Mouse (Mus musculus): ENCODE measurements around the gene Hip1r. TPM values are rescaled to one million over a fixed set of nuclear protein-coding genes. Genes with fewer than 3 reads are reported as not detected.

Hip1r gene
- polyA plus RNA-seq, 1 experiment from 2014 or later, result 20.4 TPM

- Histone ChIP-seq H3K9ac (no peak overlapping the region), H3K9me3 (replicated peaks) (no peaks in the 10 kb centered on the region), H3K36me3 (peaks cover 9% of the 10 kb centered on the region; the same call in 1 of the 2 replicates), H3K4me1 (peaks cover 74% of the 10 kb centered on the region), H3K27ac (no peak overlapping the region), H3K27me3 (no peaks in the 10 kb centered on the region), H3K4me2 (replicated peaks) (no peak overlapping the region), H3K4me3 (no peak overlapping the region)
- no peak for ATAC-seq (ENCODE audit: low FRiP score)
- WGBS, result 73% methylated on average over 7 of the region's 7 CpGs
These were observed 48.9 kb downstream of the Hip1r start for GRCm38 (mm10) chr5:124022365-124022764.

- Histone ChIP-seq H3K27ac (peak overlapping the region; percentile 66), H3K4me3 (no peak overlapping the region), H3K9me3 (replicated peaks) (no peaks in the 10 kb centered on the region), H3K9ac (no peak overlapping the region), H3K36me3 (peaks cover 18% of the 10 kb centered on the region; the same call in 1 of the 2 replicates), H3K27me3 (no peaks in the 10 kb centered on the region), H3K4me1 (peaks cover 72% of the 10 kb centered on the region), H3K4me2 (replicated peaks) (no peak overlapping the region)
- ATAC-seq (ENCODE audit: low FRiP score), result no peak
- 45% methylated on average over 6 of the region's 6 CpGs for WGBS
These were observed 51.2 kb downstream of the Hip1r start for GRCm38 (mm10) chr5:124024677-124025076.

GRCm38 (mm10) chr5:124025146-124025545, 51.7 kb downstream of the Hip1r start:
- Histone ChIP-seq H3K4me3 (no peak overlapping the region), H3K9me3 (replicated peaks) (no peaks in the 10 kb centered on the region), H3K27ac (peak overlapping the region; percentile 66), H3K4me1 (peaks cover 72% of the 10 kb centered on the region), H3K9ac (no peak overlapping the region), H3K36me3 (peaks cover 18% of the 10 kb centered on the region; the same call in 1 of the 2 replicates), H3K27me3 (no peaks in the 10 kb centered on the region), H3K4me2 (replicated peaks) (no peak overlapping the region)
- WGBS, result 35% methylated on average over 9 of the region's 9 CpGs
- ATAC-seq (ENCODE audit: low FRiP score), result no peak

- Histone ChIP-seq H3K9me3 (replicated peaks) (no peaks in the 10 kb centered on the region), H3K4me1 (peaks cover 74% of the 10 kb centered on the region), H3K9ac (no peak overlapping the region; the same call in 1 of the 2 replicates), H3K4me2 (replicated peaks) (no peak overlapping the region), H3K27me3 (no peaks in the 10 kb centered on the region), H3K36me3 (peaks cover 18% of the 10 kb centered on the region; the same call in 1 of the 2 replicates), H3K4me3 (no peak overlapping the region), H3K27ac (peak overlapping the region; percentile 36; the same call in 1 of the 2 replicates)
- WGBS, result 83% methylated on average over 15 of the region's 15 CpGs
- no peak for ATAC-seq (ENCODE audit: low FRiP score)
These were observed 52.4 kb downstream of the Hip1r start for GRCm38 (mm10) chr5:124025587-124026441.

GRCm38 (mm10) chr5:124026568-124026967, 53.1 kb downstream of the Hip1r start:
- WGBS, result 65% methylated on average over 5 of the region's 5 CpGs
- peaks cover 71% of the 10 kb centered on the region for H3K4me1 ChIP-seq

GRCm38 (mm10) chr5:124027702-124028470, 54.5 kb downstream of the Hip1r start:
- no peak for ATAC-seq (ENCODE audit: low FRiP score)
- no peaks in the 10 kb centered on the region for H3K9me3 ChIP-seq (replicated peaks)
- H3K4me3 ChIP-seq, result no peak overlapping the region
- no peaks in the 10 kb centered on the region for H3K27me3 ChIP-seq
- peak overlapping the region; percentile 30 for H3K4me2 ChIP-seq (replicated peaks)
- peak overlapping the region; percentile 55 for H3K27ac ChIP-seq
- no peak overlapping the region for H3K9ac ChIP-seq
- 64% methylated on average over 19 of the region's 19 CpGs for WGBS
- peaks cover 71% of the 10 kb centered on the region for H3K4me1 ChIP-seq
- 0 out of 2 replicates have a peak, but pooled peaks cover 9% of the 10 kb centered on the region for H3K36me3 ChIP-seq

More at GRCm38 (mm10) chr5:124026568-124026967, 53.1 kb downstream of the Hip1r start:
- Histone ChIP-seq H3K4me2 (replicated peaks) (no peak overlapping the region), H3K27ac (no peak overlapping the region; the same call in 1 of the 2 replicates), H3K4me3 (no peak overlapping the region), H3K9ac (0 out of 2 replicates have a peak overlapping the region, but pooled peaks have one; percentile 32), H3K36me3 (peaks cover 12% of the 10 kb centered on the region; the same call in 1 of the 2 replicates), H3K27me3 (no peaks in the 10 kb centered on the region), H3K9me3 (replicated peaks) (no peaks in the 10 kb centered on the region)
- ATAC-seq (ENCODE audit: low FRiP score), result no peak

- Histone ChIP-seq H3K4me3 (no peak overlapping the region), H3K4me2 (replicated peaks) (peak overlapping the region; percentile 30), H3K4me1 (peaks cover 66% of the 10 kb centered on the region), H3K9me3 (replicated peaks) (no peaks in the 10 kb centered on the region), H3K27ac (peak overlapping the region; percentile 44), H3K27me3 (no peaks in the 10 kb centered on the region), H3K36me3 (0 out of 2 replicates have a peak, but pooled peaks cover 9% of the 10 kb centered on the region), H3K9ac (no peak overlapping the region; the same call in 1 of the 2 replicates)
- no peak for ATAC-seq (ENCODE audit: low FRiP score)
- WGBS, result 70% methylated on average over 7 of the region's 7 CpGs
These were observed 55.3 kb downstream of the Hip1r start for GRCm38 (mm10) chr5:124028680-124029079.

- Histone ChIP-seq H3K4me1 (peaks cover 58% of the 10 kb centered on the region), H3K27ac (no peak overlapping the region), H3K27me3 (no peaks in the 10 kb centered on the region), H3K4me3 (peak overlapping the region; percentile 94; the same call in 1 of the 2 replicates), H3K9me3 (replicated peaks) (no peaks in the 10 kb centered on the region), H3K36me3 (0 out of 2 replicates have a peak, but pooled peaks cover 9% of the 10 kb centered on the region), H3K9ac (no peak overlapping the region; the same call in 1 of the 2 replicates), H3K4me2 (replicated peaks) (peak overlapping the region; percentile 80)
- ATAC-seq (ENCODE audit: low FRiP score), result no peak
- 91% methylated on average over 19 of the region's 19 CpGs for WGBS
These were observed 56.0 kb downstream of the Hip1r start for GRCm38 (mm10) chr5:124029220-124030035.

- Histone ChIP-seq H3K4me3 (peak overlapping the region; percentile 94), H3K9me3 (replicated peaks) (no peaks in the 10 kb centered on the region), H3K4me1 (peaks cover 48% of the 10 kb centered on the region), H3K27ac (peak overlapping the region; percentile 95), H3K9ac (peak overlapping the region; percentile 99), H3K27me3 (no peaks in the 10 kb centered on the region), H3K36me3 (0 out of 2 replicates have a peak, but pooled peaks cover 9% of the 10 kb centered on the region), H3K4me2 (replicated peaks) (peak overlapping the region; percentile 80)
- no peak for ATAC-seq (ENCODE audit: low FRiP score)
- 28% methylated on average over 12 of the region's 12 CpGs for WGBS
These were observed 57.1 kb downstream of the Hip1r start for GRCm38 (mm10) chr5:124030386-124031067.

GRCm38 (mm10) chr5:124031068-124031955, 57.9 kb downstream of the Hip1r start:
- Histone ChIP-seq H3K4me3 (peak overlapping the region; percentile 94), H3K9ac (peak overlapping the region; percentile 99), H3K27ac (peak overlapping the region; percentile 95), H3K9me3 (replicated peaks) (no peaks in the 10 kb centered on the region), H3K4me2 (replicated peaks) (peak overlapping the region; percentile 80), H3K36me3 (0 out of 2 replicates have a peak, but pooled peaks cover 9% of the 10 kb centered on the region), H3K4me1 (peaks cover 42% of the 10 kb centered on the region), H3K27me3 (no peaks in the 10 kb centered on the region)
- ATAC-seq (ENCODE audit: low FRiP score), result peak; percentile 35
- WGBS, result 1% methylated on average over 26 of the region's 26 CpGs
